Mouse (Mus musculus) lung, postnatal 10 days (tissue): ENCODE measurements around the gene Lrrc8d.
"Not testable (repeated sequence)": the region's sequence is repeated elsewhere in the genome, so short reads cannot be mapped to it uniquely, and the experiment has no call there.

Experiments
- DNase-seq: peaks from one replicate; pipeline ENCODE4 v3.0.0; 2021

Lrrc8d gene

DNA sequence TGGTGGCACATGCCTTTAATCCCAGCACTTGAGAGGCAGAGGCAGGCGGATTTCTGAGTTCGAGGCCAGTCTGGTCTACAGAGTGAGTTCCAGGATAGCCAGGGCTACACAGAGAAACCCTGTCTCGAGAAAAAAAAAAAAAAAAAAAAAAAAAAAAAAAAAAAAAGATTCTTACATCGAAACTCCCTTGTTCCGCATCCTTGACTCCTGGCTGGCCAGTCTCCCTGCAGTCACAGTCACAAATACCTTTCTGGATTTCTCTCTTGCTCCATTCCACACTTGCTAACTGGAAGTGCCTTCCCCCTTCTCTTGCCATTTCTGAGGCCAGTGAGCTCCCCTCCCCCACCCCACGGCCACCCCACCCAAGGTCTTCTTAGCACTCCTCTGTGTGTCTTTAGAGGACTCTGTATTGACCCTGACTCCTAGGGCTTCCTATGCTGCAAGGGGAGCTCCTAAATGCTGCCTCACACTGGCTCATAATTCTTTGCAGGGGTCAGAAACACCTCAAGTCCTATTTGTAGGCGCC, 13.9 kb upstream of the Lrrc8d start:
- DNase-seq: not testable (repeated sequence)

GRCm38 (mm10) chr5:105686331-105686995, 13.3 kb upstream of the Lrrc8d start:
- DNase-seq: no peak

DNA sequence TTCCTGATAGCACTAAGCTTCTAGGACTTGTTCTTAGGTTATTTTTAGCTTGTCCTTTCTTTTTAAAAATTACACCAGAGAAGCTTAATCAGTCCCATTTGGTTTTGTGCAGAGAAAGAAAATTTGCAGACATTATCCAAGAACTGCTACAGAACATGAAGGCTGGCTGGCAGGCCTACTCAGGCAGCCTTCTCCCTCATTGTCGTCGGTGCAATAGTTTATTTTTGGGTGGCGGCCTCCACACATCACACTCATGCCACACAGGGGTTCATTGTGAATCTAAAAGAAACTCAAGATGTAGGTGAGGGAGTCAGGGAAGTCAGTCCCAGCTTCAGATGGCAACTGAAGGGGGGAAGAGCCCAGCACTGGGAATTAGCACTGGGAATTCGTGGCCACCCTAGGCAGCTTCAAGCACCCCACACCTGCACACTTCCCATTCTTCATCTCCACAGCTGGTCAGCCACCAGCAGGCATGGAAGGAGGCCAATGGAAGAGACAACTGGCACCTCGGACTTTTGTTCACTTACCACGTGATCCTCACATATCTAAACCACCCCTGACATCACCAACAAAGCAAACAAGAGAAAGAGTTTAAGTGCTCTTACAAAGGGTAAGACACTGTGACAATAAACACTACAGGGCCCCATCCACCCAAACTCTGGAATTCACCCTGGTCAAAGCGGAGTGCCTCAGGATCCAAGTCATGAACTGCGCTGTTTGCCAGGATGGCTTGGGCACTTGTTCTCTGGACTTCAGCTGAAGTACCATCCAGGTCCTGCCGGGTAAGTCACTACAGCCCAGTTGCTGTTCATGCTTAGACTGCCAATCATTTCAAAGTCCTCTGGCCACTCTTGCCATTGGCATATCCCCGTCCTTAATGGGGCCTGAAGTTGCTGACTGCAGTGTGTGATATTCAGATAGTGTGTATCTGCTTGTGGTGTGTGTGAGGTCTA, 9.0 kb upstream of the Lrrc8d start:
- peak; percentile 45 for DNase-seq

- DNase-seq: peak; percentile 48
Measured at GRCm38 (mm10) chr5:105691645-105692044, 8.1 kb upstream of the Lrrc8d start.

- no peak for DNase-seq
Measured at GRCm38 (mm10) chr5:105694339-105694930, 5.3 kb upstream of the Lrrc8d start.

- DNase-seq: peak; percentile 39
Measured at GRCm38 (mm10) chr5:105696049-105696448, 3.7 kb upstream of the Lrrc8d start.

- DNase-seq: no peak
Measured at GRCm38 (mm10) chr5:105697886-105698285, 1.9 kb upstream of the Lrrc8d start.

DNA sequence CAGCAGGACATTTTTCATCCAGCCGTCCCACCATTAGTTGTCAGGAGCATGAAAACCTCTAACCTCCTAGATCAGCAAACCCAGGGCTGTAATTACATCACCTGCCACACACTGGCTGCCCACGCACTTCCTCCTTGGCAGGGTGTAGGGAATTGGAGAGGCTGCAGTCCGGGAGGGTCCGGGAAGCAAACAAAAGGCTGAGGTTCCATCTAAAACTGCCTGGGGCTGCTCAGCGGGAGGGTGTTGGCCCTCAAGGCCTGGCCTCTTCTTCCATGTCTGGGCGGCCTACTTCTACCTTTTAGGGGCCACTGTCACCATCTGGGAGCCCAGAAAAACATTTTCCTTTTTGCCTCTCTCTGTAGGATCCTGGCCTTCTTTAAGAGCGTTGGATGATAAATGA, 1.1 kb upstream of the Lrrc8d start:
- peak; percentile 64 for DNase-seq

GRCm38 (mm10) chr5:105700070-105700851, 492 bp downstream of the Lrrc8d start:
- peak; percentile 87 for DNase-seq

DNA sequence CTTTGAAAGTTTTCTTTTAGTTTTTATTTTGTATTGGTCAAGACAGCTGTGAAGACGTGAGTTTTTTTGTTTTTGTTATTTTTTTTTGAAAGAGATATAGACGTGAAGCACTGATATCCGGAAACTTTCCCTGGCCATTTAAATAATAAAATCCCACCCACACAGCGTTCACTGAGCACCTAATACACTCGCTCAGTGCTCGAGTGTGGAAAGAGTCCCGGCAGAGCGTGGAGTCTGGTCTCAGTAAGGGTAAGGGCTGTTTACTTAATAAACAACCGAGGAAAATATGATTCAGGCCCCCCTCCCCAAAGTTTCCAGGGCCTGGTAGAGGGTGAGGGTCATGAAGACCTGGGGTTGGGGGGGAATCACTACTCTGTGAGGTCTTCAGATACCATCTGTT, 1.6 kb downstream of the Lrrc8d start:
- no peak for DNase-seq

DNA sequence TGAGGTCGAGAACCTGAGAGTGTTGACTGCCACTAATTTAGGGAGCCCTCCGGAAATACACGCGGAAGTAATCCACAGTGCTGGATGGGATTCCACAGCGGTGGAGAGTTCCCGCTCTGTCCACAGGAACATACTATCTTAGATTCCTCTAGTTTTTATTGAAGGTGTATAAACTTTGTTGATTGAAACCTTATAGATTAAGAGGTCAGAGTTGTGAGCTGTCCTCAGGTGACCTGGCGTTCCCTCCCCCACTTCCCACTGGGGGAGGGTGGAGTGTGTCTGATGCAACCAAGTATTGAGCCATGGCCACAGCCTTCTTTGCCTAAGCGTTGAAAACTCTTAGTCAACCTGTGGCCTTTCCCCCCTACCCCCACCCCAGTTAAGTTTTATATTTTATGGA, 2.1 kb downstream of the Lrrc8d start:
- DNase-seq: peak; percentile 52

DNA sequence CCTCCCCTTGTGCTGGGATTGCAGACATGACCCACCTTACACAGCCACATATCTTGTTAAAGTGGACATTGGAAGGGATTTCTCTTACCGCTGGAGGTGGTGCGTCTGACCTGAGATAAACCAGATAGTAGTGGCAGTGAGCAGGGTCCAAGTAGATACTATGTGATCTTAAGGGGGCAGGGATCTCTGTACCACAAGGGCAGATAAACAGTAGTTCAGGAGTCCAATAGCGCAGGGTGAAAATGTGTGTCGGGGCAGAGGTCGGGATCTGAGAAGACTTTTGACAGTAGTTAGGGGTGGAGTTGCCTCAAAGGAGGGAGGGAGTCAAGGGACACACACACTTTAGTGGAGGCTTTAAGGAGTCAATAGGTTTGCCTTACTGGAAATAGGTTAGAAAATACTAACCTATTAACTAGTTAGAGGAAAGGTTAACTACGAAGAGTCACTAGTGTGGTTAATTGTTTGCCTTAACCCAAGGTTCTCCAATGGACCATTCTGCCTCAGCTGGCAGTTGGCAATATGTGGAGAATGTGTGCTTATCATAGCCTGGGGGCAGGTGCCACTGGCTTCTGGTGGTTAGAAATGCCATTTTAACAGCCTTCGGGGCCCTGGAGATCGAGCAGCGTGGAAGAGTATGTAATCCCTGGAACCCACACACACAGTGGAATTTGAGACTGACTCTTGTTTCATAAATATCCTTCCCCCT, 3.0 kb downstream of the Lrrc8d start:
- DNase-seq: no peak

- no peak for DNase-seq
Measured at GRCm38 (mm10) chr5:105703286-105703655, 3.5 kb downstream of the Lrrc8d start.

- DNase-seq: peak; percentile 36
Measured at GRCm38 (mm10) chr5:105704573-105704972, 4.8 kb downstream of the Lrrc8d start.

DNA sequence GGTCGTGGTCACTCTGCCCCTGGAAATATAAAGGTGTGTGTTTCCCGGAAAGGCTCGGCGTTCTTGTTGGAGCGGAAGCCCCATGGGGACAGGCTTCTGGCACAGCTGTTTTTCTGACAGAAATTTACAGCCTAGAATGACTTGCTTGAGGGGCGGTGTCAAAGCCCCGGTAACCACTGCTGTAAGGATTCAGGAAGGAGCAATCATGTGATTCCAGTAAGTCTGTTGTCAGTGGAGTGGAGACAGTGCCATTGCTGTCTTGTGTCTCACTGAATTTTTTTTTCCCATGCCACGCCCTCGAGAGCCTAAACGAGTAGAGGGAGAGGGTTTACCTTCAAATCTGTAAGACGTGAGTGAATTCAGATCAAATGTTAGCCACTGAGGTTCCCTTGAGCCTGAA, 6.9 kb downstream of the Lrrc8d start:
- DNase-seq: no peak

- no peak for DNase-seq
Measured at GRCm38 (mm10) chr5:105708276-105708675, 8.5 kb downstream of the Lrrc8d start.

GRCm38 (mm10) chr5:105710473-105710872, 10.7 kb downstream of the Lrrc8d start:
- DNase-seq: no peak

DNA sequence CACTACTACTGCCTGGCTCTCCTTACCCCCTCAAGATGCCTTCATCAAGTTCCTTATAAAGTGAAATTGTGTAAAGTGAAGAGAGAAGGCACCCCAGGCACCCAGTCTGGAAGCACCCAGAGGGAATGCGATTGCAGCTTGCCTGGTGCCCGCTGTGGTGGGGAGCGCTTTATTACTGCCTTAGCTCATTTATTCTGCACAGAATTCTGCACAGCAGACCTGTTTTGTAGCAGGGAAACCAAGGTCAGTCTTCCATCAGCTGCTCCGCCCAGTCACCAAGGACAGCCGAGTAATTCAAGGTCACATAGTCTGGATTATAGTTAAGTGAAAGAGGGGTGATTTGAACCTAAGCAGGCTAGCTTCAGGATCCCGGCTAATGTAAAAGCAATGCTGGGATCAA, 14.7 kb downstream of the Lrrc8d start:
- DNase-seq: no peak

DNA sequence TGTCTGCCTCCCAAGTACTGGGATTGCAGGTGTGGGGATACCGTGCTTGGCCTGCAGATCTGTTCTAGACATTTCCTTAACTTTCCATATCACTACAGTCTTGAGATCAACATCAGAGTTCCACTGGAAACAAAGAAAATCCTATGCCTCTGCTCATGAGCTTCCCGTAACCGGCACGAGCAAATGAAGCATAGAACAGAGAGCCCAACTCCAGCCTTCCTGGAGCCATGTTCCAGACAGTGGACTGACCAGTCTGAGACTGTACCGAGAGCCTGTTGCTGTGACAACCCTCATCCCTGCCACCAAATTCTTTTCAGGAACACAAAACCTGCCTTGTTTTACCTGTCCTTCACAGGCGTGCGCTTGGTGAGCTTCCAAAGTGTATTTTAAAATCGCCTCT, 15.3 kb downstream of the Lrrc8d start:
- DNase-seq: no peak

DNA sequence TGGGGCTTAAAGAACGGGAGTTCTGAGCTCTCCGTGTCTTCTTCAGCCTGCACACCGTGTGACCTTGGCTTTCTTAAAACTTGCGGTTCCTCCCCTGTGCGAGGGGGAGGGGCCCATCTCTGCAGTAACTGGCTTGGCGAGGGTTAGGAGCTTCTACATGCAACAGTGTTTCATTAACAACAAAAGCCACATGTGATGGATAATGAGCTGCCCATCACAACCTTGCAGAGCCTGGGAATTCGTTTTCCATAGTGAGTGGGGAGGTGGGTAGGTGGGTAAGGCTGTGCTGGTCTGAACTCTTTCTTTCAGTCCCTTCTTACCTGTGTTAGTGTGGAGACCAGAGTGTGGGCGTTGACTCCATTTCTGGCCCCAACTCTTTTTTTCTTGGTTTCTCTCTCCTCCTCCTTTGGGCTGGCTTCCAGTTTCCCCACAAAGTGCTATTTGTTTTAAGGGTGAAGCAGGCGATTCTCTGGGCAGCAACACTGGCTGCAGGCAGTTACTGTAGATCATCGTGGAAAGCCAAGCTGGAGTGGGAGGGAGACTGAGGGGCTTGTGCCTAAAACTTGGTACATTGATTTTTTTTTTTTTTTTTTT, 15.9 kb downstream of the Lrrc8d start:
- DNase-seq: peak; percentile 68

DNA sequence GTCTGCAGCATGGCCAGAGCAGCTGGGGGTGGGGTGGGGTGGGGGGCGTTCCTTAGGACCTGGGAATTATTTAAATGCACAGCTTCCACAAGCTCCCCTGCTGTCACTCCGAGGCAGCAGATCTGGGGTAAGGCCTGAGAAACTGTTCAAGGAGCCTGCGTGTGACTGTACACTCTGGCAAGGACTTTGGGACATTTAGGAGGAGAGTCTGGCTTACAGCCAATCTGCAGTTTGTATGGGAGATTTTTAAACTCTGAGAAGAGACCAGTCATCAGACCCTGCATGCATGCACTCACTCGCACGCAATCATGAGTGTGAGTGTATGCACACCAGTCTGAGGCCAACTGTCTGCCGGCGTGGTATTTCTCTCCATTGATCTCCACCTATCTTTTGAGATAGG, 17.5 kb downstream of the Lrrc8d start:
- DNase-seq: peak; percentile 53
